Mouse (Mus musculus) mouse embryonic stem cell (cell line): ENCODE results near the gene Meis3.

ENCODE experiments used
- in situ Hi-C, 2 experiments: fragments of 300-500 bp; cut with MboI; formaldehyde crosslinking; loops; 1 replicate in 1 of 2; 3 replicates in 1 of 2; pipeline ENCODE4 v1.14.3; 2019 to 2020; ENCODE audit warnings: low sequenced_read_pairs in 2 of 2, low pct_unique_long_range_greater_than_20kb in 1 of 2, mixed read lengths in 1 of 2; ENCODE audit not compliant: unreplicated experiment in 1 of 2

Gene Meis3

GRCm38 (mm10) chr7:16174597-16175541 is at the start of gene Meis3:
Gene Meis3, plus strand, starts transcription at chr7:16175090.
- in situ Hi-C loops: no loop called here

- in situ Hi-C loops: no loop called here
Measured at GRCm38 (mm10) chr7:16125829-16126228, 49.1 kb upstream of the Meis3 start.

GRCm38 (mm10) chr7:16128344-16128743 is 46.5 kb upstream of the Meis3 start:
- in situ Hi-C loops: no loop called here

- in situ Hi-C loops: no loop called here
Measured at GRCm38 (mm10) chr7:16128899-16129298, 46.0 kb upstream of the Meis3 start.

- in situ Hi-C loops: no loop called here
Measured at GRCm38 (mm10) chr7:16129421-16129845, 45.5 kb upstream of the Meis3 start, which contains the start of gene Slc8a2. Gene Slc8a2, plus strand, starts transcription at chr7:16129826.

- in situ Hi-C loops: no loop called here
Measured at GRCm38 (mm10) chr7:16129846-16130691, 44.8 kb upstream of the Meis3 start.

GRCm38 (mm10) chr7:16130956-16131634 is 43.8 kb upstream of the Meis3 start:
- in situ Hi-C loops: no loop called here

- in situ Hi-C loops: no loop called here
Measured at GRCm38 (mm10) chr7:16132161-16132581, 42.7 kb upstream of the Meis3 start.

GRCm38 (mm10) chr7:16132926-16133325 is 42.0 kb upstream of the Meis3 start:
- in situ Hi-C loops: no loop called here

GRCm38 (mm10) chr7:16133691-16134090 is 41.2 kb upstream of the Meis3 start:
- in situ Hi-C loops: no loop called here

GRCm38 (mm10) chr7:16134951-16135392 is 39.9 kb upstream of the Meis3 start:
- in situ Hi-C loops: no loop called here

GRCm38 (mm10) chr7:16146489-16147410 is 28.1 kb upstream of the Meis3 start:
- in situ Hi-C loops: no loop called here

GRCm38 (mm10) chr7:16147643-16148042 is 27.2 kb upstream of the Meis3 start:
- in situ Hi-C loops: no loop called here

- in situ Hi-C loops: no loop called here
Measured at GRCm38 (mm10) chr7:16149241-16149640, 25.6 kb upstream of the Meis3 start.

GRCm38 (mm10) chr7:16150191-16151145 is 24.4 kb upstream of the Meis3 start:
- in situ Hi-C loops: no loop called here

- in situ Hi-C loops: no loop called here
Measured at GRCm38 (mm10) chr7:16153522-16153921, 21.4 kb upstream of the Meis3 start.
